27 mouse cellular contexts compared by ENCODE assay signal in the genomic region with DNA sequence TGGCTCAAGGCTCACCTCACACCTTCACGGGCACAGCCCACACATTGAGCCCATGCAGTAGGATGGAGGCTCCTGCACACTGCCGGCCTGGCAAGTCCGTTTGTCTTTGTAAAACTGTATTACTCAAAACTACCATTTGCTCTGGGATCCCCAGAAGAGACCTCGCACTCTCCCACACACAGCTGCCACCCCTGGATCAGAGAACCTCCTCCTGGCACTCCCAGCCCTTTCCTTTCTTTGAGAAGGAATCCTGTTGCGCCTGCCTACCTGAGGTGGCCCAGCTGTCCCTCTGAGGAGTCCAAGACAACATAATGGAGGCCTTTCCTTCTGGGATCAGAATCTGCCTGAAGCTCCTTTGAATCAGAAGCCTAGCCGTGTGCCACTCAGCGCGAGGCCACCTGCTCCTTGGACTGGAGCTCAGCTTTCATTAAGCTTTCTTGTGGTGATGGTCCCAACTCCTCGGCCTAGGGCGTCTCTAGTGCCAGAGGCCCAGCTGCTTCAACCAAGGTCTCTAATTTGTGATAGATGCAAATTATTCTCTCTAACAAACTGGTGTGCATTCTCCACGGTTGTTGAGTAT.
DNase-seq lines count a peak whose midpoint lies in the region; ATAC-seq and TF ChIP-seq lines count a peak whose summit lies in the region.
"Had no signal": no experiment of that assay in that cellular context is flagged by ENCODE, and none has a peak within 500 bp of the region (broad histone marks: within the 10 kb centered on the region; RNA-seq: fewer than 3 reads in every experiment).

No protein-coding gene starts in this region.

- H3K4me3 ChIP-seq in cerebellum, adult 2 months (replicated peaks; ENCODE audit: insufficient read depth, low read depth, low read length): no peak overlapping the region
- no peak overlapping the region for H3K4me3 ChIP-seq in midbrain, embryonic 14.5 days (replicated peaks; ENCODE audit: low read depth, low read length)
- H3K4me3 ChIP-seq in midbrain, embryonic 11.5 days (ENCODE audit: low read depth, low read length): no peak overlapping the region
- H3K4me3 ChIP-seq: embryonic facial prominence, embryonic 10.5 days; heart, embryonic 10.5 days; layer of hippocampus, adult 2 months; left cerebral cortex, adult 2 months; limb, embryonic 12.5 days; midbrain, embryonic 12.5 days; stomach, embryonic 15.5 days had no signal

- no peak for TF ChIP-seq CTCF in cerebellum, adult 2 months (IDR thresholded peaks at IDR 0.05; ENCODE audit: borderline replicate concordance, insufficient read depth, low read depth, low read length)

- H3K4me1 ChIP-seq in cerebellum, adult 2 months (ENCODE audit: control insufficient read depth, insufficient read depth, low read length): no peaks in the 10 kb centered on the region
- H3K4me1 ChIP-seq in midbrain, embryonic 14.5 days (ENCODE audit: control insufficient read depth, insufficient read depth, low read length): no peaks in the 10 kb centered on the region
- no peaks in the 10 kb centered on the region for H3K4me1 ChIP-seq in midbrain, embryonic 11.5 days (ENCODE audit: control insufficient read depth, insufficient read depth, low read length)
- H3K4me1 ChIP-seq: embryonic facial prominence, embryonic 10.5 days; heart, embryonic 10.5 days; limb, embryonic 12.5 days; stomach, embryonic 15.5 days had no signal

- no peak overlapping the region for H3K9ac ChIP-seq in midbrain, embryonic 14.5 days (replicated peaks; ENCODE audit: low read length)
- H3K9ac ChIP-seq in midbrain, embryonic 11.5 days (ENCODE audit: low read length): no peak overlapping the region
- H3K9ac ChIP-seq: forebrain, postnatal 0 days; limb, embryonic 12.5 days; liver, postnatal 0 days; midbrain, embryonic 12.5 days; stomach, embryonic 15.5 days had no signal

- DNase-seq in cerebellum, postnatal 14 days: peak; percentile 30 to 48
- DNase-seq in cerebellum, adult 2 months: no peak
- DNase-seq in layer of hippocampus, adult 9-11 months: peak; percentile 23
- DNase-seq in layer of hippocampus, postnatal 14 days (ENCODE audit: low spot score in 2 of 2): no peak
- peak; percentile 35 for DNase-seq in midbrain, embryonic 14.5 days
- no peak for DNase-seq in midbrain, embryonic 11.5 days (ENCODE audit: low spot score, missing footprints)
- peak; percentile 63 for DNase-seq in brain, adult 2 months (ENCODE audit: low read depth, low spot score)
- DNase-seq in embryo, embryonic 9.5 days (ENCODE audit: extremely low spot score): no peak
- DNase-seq: cerebellum, adult 18-20 months; forebrain, postnatal 0 days; heart, postnatal 4 days; kidney, postnatal 25 days; liver, postnatal 0 days; thymus, adult 18-20 months; thymus, postnatal 36 days had no signal

- TF ChIP-seq POLR2A in cerebellum, adult 2 months (IDR thresholded peaks at IDR 0.05; ENCODE audit: borderline replicate concordance, insufficient read depth, low read length): no peak

- peaks cover 8% of the 10 kb centered on the region for H3K36me3 ChIP-seq in midbrain, embryonic 14.5 days (ENCODE audit: control insufficient read depth, insufficient read depth, low read length)
- no peaks in the 10 kb centered on the region for H3K36me3 ChIP-seq in midbrain, embryonic 11.5 days (ENCODE audit: control insufficient read depth, insufficient read depth, low read length)
- H3K36me3 ChIP-seq: embryonic facial prominence, embryonic 10.5 days; heart, embryonic 10.5 days; limb, embryonic 12.5 days; midbrain, embryonic 12.5 days; stomach, embryonic 15.5 days had no signal

- H3K27me3 ChIP-seq in cerebellum, adult 2 months (ENCODE audit: control insufficient read depth, insufficient read depth, low read length): no peaks in the 10 kb centered on the region
- no peaks in the 10 kb centered on the region for H3K27me3 ChIP-seq in midbrain, embryonic 14.5 days (ENCODE audit: control insufficient read depth, insufficient read depth, low read length)
- H3K27me3 ChIP-seq in midbrain, embryonic 11.5 days (ENCODE audit: control insufficient read depth, insufficient read depth, low read length): no peaks in the 10 kb centered on the region
- H3K27me3 ChIP-seq: limb, embryonic 12.5 days; midbrain, embryonic 12.5 days; stomach, embryonic 15.5 days had no signal

- H3K27ac ChIP-seq in cerebellum, adult 2 months (ENCODE audit: insufficient read depth, low read length): no peak overlapping the region
- no peak overlapping the region for H3K27ac ChIP-seq in midbrain, embryonic 14.5 days (replicated peaks; ENCODE audit: low read depth, low read length)
- H3K27ac ChIP-seq in midbrain, embryonic 11.5 days (ENCODE audit: low read depth, low read length): no peak overlapping the region
- H3K27ac ChIP-seq: embryonic facial prominence, embryonic 10.5 days; heart, embryonic 10.5 days; layer of hippocampus, adult 2 months; left cerebral cortex, adult 2 months; limb, embryonic 12.5 days; macrophage; midbrain, embryonic 12.5 days; stomach, embryonic 15.5 days had no signal

- no peak for ATAC-seq in midbrain, embryonic 14.5 days (ENCODE audit: low FRiP score, low TSS enrichment)
- ATAC-seq in midbrain, embryonic 11.5 days (ENCODE audit: low FRiP score): no peak
- ATAC-seq: CD4-positive, CD25-positive, alpha-beta regulatory T cell, adult 4 months; forebrain, postnatal 0 days; intestine, postnatal 0 days; liver, postnatal 0 days; lung, postnatal 0 days had no signal

- H3K9me3 ChIP-seq in midbrain, embryonic 14.5 days (ENCODE audit: control insufficient read depth, low read length): no peaks in the 10 kb centered on the region
- H3K9me3 ChIP-seq in midbrain, embryonic 11.5 days (ENCODE audit: control insufficient read depth, low read length): no peaks in the 10 kb centered on the region
- H3K9me3 ChIP-seq: embryonic facial prominence, embryonic 10.5 days; heart, embryonic 10.5 days; limb, embryonic 12.5 days; midbrain, embryonic 12.5 days; stomach, embryonic 15.5 days had no signal

- H3K4me2 ChIP-seq in midbrain, embryonic 14.5 days (ENCODE audit: low read length): no peak overlapping the region
- H3K4me2 ChIP-seq in midbrain, embryonic 11.5 days: no peak overlapping the region
- H3K4me2 ChIP-seq: limb, embryonic 12.5 days; liver, embryonic 11.5 days; midbrain, embryonic 12.5 days; stomach, embryonic 15.5 days had no signal

- 71% methylated on average over 11 of the region's 11 CpGs for WGBS in cerebellum, adult 2 months
- 63% methylated on average over 11 of the region's 11 CpGs for WGBS in midbrain, embryonic 14.5 days
- 88% methylated on average over 11 of the region's 11 CpGs for WGBS in midbrain, embryonic 11.5 days

Comparison
In these comparisons a context has a peak if more than half of its experiments do, and no peak if none do; other contexts are left out.
1. DNase-seq: peak in cerebellum, postnatal 14 days (2 of 2), layer of hippocampus, adult 9-11 months (single experiment), midbrain, embryonic 14.5 days (single experiment) and brain, adult 2 months (single experiment); none in cerebellum, adult 2 months (0 of 2), layer of hippocampus, postnatal 14 days (0 of 2), midbrain, embryonic 11.5 days (single experiment) and embryo, embryonic 9.5 days (single experiment).